Mouse (Mus musculus): ENCODE data around the gene Wipi2. TPM values are rescaled to one million over a fixed set of nuclear protein-coding genes. Genes with fewer than 3 reads are reported as not detected.

The Wipi2 gene
- polyA plus RNA-seq, 1 experiment = 72.2 TPM

DNA sequence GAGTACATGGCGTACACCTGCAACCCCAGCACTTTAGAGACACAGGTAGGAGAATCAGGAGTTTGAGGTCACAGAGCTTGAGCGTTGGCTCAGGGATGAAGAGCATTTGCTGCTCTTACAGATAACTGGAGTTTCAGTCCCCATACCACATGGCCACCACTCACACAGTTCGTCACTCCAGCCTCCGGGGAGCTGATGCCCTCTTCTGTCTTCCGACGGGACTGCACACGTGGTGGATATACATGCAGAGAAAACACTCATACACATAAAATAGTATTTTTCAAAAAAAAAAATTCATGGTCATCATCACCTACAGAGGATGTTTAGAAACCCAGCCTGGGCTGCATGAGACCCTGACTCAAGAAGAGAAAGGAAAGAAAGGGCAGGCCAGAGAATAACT is 4.4 kb upstream of the Wipi2 start:
- TF ChIP-seq POLR2A (IDR thresholded peaks at IDR 0.05; ENCODE audit: extremely low read depth, insufficient read depth, low read length) (no peak), CTCF (IDR thresholded peaks at IDR 0.05; ENCODE audit: extremely low read depth, insufficient read depth, low read length) (no peak)
- no peaks in the 10 kb centered on the region for H3K4me1 ChIP-seq (ENCODE audit: control insufficient read depth, insufficient read depth, low read length)
- H3K27ac ChIP-seq (ENCODE audit: insufficient read depth, low read length) = no peak overlapping the region
- no peak overlapping the region for H3K4me3 ChIP-seq (ENCODE audit: insufficient read depth, low read length)

DNA sequence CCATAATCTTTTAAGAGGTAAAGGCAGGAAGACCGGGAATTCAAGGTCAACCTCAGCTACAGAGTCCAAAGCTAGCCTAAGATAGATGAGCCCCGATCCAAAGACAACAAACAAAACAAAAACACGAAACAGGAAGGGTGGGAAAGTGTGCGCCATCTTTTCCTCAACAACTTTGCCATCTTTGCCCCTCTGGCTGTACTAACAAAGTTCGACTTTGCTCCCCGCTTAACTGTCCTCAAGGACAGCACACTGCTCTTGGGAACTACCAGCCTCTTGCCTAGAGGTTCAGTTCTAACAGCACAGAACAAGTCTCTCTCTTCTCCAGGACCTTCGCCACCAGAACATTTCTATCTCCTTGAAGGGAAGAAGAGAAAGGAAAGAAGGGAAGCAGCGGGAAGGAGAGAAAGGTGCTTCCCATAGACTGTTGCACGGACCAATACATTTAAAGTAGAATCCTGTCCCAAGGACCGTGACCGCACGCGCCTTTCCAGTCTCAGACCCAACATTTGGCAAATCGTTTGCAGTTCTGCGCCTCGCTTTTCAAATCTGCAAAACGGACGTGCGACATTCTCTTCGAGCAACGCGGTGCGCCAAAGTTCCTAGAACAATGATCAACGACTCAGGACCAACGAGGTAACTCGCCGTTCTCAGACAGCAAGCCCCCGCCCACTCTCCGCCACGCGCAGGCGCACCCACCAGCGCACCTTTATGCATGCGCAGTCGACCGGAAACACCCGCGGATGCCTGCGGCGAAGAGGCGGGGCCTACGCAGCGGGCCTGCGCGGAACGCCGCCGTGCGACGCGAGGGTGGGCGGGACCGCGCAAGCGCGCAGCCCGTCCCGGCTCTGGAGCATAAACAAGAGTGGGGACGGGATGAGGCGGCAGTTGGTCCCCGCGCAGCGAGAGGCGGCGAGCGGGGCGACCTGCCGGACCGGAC is 1.5 kb downstream of the Wipi2 start:
- H3K27ac ChIP-seq (ENCODE audit: insufficient read depth, low read length) = no peak overlapping the region
- H3K4me1 ChIP-seq (ENCODE audit: control insufficient read depth, insufficient read depth, low read length) = peaks cover 4% of the 10 kb centered on the region; the same call in 1 of the 2 replicates
- TF ChIP-seq CTCF (IDR thresholded peaks at IDR 0.05; ENCODE audit: extremely low read depth, insufficient read depth, low read length) (no peak), POLR2A (IDR thresholded peaks at IDR 0.05; ENCODE audit: extremely low read depth, insufficient read depth, low read length) (peak; percentile 96)
- peak overlapping the region; percentile 41 for H3K4me3 ChIP-seq (ENCODE audit: insufficient read depth, low read length)

DNA sequence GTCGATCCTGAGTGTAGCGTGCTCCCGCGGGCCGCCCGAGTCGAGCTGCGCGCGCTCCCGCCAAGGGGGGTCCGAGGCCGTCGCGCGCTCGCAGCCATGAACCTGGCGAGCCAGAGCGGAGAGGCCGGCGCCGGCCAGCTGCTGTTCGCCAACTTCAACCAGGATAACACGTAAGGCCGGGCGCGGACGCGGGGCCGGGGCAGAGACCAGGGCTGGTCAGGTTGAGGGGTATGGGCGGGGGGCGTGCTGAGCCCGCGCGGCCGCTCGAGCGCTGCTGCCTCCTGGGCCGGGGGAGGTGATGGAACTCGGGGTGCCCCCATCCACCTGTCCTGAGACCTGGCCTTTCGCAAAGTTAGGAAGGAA is 2.1 kb downstream of the Wipi2 start:
- H3K4me3 ChIP-seq (ENCODE audit: insufficient read depth, low read length) = peak overlapping the region; percentile 41
- TF ChIP-seq CTCF (IDR thresholded peaks at IDR 0.05; ENCODE audit: extremely low read depth, insufficient read depth, low read length) = no peak
- TF ChIP-seq POLR2A (IDR thresholded peaks at IDR 0.05; ENCODE audit: extremely low read depth, insufficient read depth, low read length) = no peak
- H3K27ac ChIP-seq (ENCODE audit: insufficient read depth, low read length) = no peak overlapping the region
- H3K4me1 ChIP-seq (ENCODE audit: control insufficient read depth, insufficient read depth, low read length) = peaks cover 4% of the 10 kb centered on the region; the same call in 1 of the 2 replicates

DNA sequence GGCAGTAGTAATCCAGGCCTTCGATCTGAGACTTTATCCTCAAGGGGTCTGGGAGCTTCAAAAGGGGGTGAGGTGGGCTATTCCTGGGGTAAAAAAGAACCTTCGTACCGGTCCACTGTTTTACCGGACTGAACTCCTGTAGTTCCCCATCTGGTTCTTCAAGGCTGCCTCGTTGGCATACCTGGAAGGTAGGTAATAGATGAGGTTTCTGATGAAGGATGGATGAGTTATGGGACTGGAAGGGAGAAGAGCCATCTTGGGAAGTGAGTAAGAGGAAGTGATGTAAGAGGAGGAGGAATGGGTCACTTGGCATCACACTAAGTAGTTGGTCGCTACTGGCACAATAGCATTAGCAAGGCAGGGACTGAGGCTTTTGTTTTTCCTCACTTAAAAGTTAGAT is 2.7 kb downstream of the Wipi2 start:
- H3K27ac ChIP-seq (ENCODE audit: insufficient read depth, low read length) = no peak overlapping the region

DNA sequence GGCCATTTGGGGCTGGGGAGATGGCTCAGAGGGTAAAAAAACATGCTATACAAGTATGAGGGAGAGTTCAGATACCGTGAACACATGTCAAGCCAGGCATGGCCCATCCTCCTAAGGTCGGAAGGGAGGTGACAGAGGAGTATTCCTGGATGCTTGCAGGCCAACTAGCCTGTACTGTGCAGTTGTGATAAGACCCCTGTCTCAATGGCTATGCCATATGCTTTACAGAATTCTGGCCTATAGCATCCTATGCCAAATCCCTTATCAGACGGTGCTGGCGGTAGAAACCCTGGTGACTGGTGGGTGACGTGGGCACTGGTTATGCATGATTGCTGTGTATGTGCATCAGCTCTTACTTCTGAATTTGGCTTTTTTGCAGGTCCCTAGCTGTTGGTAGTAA is 10.3 kb downstream of the Wipi2 start:
- no peak overlapping the region for H3K4me3 ChIP-seq (ENCODE audit: insufficient read depth, low read length)
- TF ChIP-seq POLR2A (IDR thresholded peaks at IDR 0.05; ENCODE audit: extremely low read depth, insufficient read depth, low read length) = no peak
- no peak overlapping the region for H3K27ac ChIP-seq (ENCODE audit: insufficient read depth, low read length)
- no peaks in the 10 kb centered on the region for H3K4me1 ChIP-seq (ENCODE audit: control insufficient read depth, insufficient read depth, low read length)

More for the DNA sequence above, 2.7 kb downstream of the Wipi2 start:
- Histone ChIP-seq H3K4me1 (ENCODE audit: control insufficient read depth, insufficient read depth, low read length) (peaks cover 4% of the 10 kb centered on the region; the same call in 1 of the 2 replicates), H3K4me3 (ENCODE audit: insufficient read depth, low read length) (peak overlapping the region; percentile 41)
- TF ChIP-seq CTCF (IDR thresholded peaks at IDR 0.05; ENCODE audit: extremely low read depth, insufficient read depth, low read length) = no peak
- no peak for TF ChIP-seq POLR2A (IDR thresholded peaks at IDR 0.05; ENCODE audit: extremely low read depth, insufficient read depth, low read length)

DNA sequence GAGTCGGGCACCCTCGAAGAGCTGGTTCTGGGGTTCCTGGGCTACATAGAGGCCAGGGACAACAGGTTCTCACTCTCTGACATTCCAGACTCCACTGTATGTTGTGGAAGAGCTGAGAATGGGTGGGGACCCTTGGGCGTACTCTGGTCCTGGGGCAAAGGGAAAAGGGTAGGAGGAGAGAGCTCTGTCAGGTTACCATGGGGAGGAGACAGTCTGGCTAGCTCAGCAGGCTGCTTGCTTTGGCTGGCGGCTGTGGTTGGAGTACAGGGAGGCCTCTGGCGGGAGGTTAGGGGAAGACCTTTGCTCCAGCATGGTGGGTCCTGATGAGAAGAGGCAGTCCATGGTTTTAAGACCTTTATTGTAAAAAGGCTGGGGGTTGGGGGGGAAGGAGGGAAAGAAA is 12.6 kb downstream of the Wipi2 start:
- Histone ChIP-seq H3K4me1 (ENCODE audit: control insufficient read depth, insufficient read depth, low read length) (no peaks in the 10 kb centered on the region), H3K27ac (ENCODE audit: insufficient read depth, low read length) (no peak overlapping the region), H3K4me3 (ENCODE audit: insufficient read depth, low read length) (no peak overlapping the region)
- TF ChIP-seq CTCF (IDR thresholded peaks at IDR 0.05; ENCODE audit: extremely low read depth, insufficient read depth, low read length) (no peak), POLR2A (IDR thresholded peaks at IDR 0.05; ENCODE audit: extremely low read depth, insufficient read depth, low read length) (no peak)

DNA sequence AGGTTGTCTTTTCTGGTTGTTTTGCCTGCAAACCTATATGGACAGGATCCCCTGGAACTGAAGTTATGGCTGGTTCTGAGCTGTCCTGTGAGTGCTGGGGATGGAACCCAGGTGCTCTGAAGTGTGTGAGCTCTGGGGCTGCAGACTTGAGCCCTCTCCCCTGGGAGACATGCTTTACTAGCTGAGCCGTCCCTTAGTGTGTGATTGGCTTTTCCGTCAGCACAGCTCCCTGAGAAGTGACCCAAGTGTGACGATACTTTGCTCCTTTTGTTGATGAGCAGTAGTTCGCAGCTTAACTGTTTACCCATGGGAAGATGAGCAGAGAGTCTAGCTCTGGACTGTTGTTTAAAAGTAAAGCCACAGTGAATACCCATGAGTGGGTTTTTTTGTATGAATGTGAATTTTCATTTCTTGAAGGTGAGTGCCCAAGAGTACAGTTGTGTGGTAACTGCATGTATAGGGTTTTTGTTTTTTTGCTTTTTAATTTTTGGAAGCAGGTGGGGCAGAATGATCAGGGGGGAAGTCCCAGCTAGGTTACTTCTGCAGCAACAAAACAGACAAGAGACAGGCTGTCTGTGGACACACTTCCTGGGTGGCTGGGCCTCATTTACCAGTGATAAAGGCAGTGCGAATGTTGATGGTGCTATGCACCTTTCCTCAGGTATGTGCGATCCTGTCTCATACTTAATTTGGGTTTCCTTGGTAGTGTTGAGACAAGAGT is 14.0 kb downstream of the Wipi2 start:
- no peaks in the 10 kb centered on the region for H3K4me1 ChIP-seq (ENCODE audit: control insufficient read depth, insufficient read depth, low read length)
- TF ChIP-seq POLR2A (IDR thresholded peaks at IDR 0.05; ENCODE audit: extremely low read depth, insufficient read depth, low read length) (no peak), CTCF (IDR thresholded peaks at IDR 0.05; ENCODE audit: extremely low read depth, insufficient read depth, low read length) (no peak)
- no peak overlapping the region for H3K4me3 ChIP-seq (ENCODE audit: insufficient read depth, low read length)
- no peak overlapping the region for H3K27ac ChIP-seq (ENCODE audit: insufficient read depth, low read length)

DNA sequence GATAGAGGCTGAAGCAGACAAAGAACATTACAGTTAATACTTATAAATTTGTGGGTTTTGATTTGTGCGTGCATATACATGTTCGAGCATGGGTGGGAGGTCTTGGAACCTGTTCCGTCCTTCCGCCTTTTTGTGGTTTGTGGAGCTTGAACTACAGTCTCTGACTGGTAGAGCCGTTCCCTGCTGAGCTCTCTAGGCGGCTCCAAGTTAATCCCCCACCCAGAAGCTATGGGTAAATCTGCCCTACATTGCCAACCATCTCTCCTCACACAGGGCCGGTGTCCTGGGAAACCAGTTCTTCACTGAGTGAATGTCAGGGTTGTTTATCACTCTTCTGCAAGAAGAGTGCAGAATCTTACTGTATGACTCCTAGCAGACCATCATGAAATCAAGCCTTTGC is 20.7 kb downstream of the Wipi2 start:
- H3K27ac ChIP-seq (ENCODE audit: insufficient read depth, low read length) = no peak overlapping the region

DNA sequence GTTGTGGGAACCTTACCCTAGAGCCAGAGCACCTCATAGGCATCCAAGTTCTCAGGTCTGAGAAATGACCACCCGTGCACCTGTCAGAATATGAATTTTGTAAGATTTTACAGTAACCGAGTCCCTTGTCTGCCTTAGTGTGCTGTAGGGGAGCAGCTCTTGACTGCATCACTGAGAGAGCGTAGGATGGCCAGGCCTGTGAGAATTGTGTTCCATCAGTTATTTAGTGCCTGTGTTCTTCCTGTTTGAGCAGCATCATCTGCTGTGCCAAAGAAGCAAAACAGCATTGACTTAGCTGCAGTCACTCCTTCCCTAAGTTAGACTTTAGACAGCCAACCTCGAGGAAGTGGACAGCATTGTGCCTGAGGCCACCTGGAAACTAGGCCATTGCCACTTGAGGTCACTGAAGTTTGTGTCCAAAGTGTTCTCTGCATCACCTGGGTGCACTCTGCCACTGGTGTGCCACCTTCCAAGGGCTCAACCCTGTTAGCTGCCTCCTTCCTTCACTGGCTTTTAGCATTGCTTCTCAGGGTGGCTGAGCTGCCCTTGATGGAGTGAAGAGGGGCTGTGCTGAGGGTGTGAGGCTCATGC is 22.1 kb downstream of the Wipi2 start:
- TF ChIP-seq CTCF (IDR thresholded peaks at IDR 0.05; ENCODE audit: extremely low read depth, insufficient read depth, low read length) (no peak), POLR2A (IDR thresholded peaks at IDR 0.05; ENCODE audit: extremely low read depth, insufficient read depth, low read length) (no peak)
- Histone ChIP-seq H3K4me3 (ENCODE audit: insufficient read depth, low read length) (no peak overlapping the region), H3K27ac (ENCODE audit: insufficient read depth, low read length) (no peak overlapping the region), H3K4me1 (ENCODE audit: control insufficient read depth, insufficient read depth, low read length) (no peaks in the 10 kb centered on the region; the same call in 1 of the 2 replicates)

More for the DNA sequence above, 20.7 kb downstream of the Wipi2 start:
- Histone ChIP-seq H3K4me3 (ENCODE audit: insufficient read depth, low read length) (no peak overlapping the region), H3K4me1 (ENCODE audit: control insufficient read depth, insufficient read depth, low read length) (no peaks in the 10 kb centered on the region; the same call in 1 of the 2 replicates)
- TF ChIP-seq POLR2A (IDR thresholded peaks at IDR 0.05; ENCODE audit: extremely low read depth, insufficient read depth, low read length) = no peak
- no peak for TF ChIP-seq CTCF (IDR thresholded peaks at IDR 0.05; ENCODE audit: extremely low read depth, insufficient read depth, low read length)

All from cortical plate, adult 2 months (tissue).